Comparison of ENCODE assay signal across 7 mouse cellular contexts in the genomic region with DNA sequence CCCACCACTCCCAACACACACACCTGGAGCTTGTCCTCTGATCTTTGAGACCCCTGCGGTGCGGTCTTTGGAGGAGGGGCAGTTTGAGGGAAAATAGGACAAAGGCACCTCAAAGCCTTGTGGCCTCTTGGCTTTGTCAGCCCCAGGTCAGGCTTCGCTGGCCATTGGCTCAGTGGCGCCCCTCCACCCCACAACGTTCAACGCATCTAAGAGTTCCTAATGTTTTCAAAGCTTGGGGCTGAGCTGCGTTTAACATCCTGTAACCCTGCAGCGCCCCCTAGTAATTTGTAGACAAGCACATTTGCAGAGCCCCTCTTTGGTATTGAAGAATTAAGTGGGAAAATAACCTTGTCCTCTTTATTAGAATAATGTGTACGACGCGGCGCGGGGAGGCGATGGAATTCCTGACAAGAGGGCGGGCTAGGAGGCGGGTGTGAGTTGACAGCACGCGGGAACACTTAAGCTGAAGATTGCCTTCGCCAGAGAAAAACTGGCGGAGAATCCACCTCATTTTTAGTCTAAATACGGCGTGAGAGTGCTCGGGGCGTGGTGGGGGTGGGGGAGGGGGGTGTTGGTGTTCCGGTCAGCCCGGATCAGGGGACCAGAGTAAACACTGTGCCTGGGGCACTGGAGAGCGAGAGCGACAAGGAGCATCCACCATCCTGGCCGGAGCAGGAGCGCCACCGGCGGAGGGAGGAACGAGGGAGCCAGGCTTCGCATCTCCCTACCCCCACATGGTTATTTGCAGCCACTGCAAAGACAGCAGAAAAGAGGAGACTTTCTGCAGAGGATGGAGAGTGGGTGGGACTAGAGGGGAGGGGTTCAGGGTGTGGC. TPM values are rescaled to one million over a fixed set of nuclear protein-coding genes. Genes with fewer than 3 reads are reported as not detected.
A peak's percentile ranks its signal among the peaks of the same experiment; 100 is the strongest.
DNase-seq lines count a peak whose midpoint lies in the region; ATAC-seq lines count a peak whose summit lies in the region.

No protein-coding gene starts in this region.

- peak; percentile 70 to 80 for DNase-seq in adrenal gland, postnatal 36 days
- DNase-seq in embryonic facial prominence, embryonic 11.5 days (ENCODE audit: low spot score): peak; percentile 81
- peak; percentile 77 for DNase-seq in heart, adult 8-10 months (ENCODE audit: low spot score)
- peak; percentile 73 for DNase-seq in kidney, adult 9 months
- DNase-seq in spleen, postnatal 4 days (ENCODE audit: low spot score in 2 of 2): peak; percentile 64 to 80

- H3K9me3 ChIP-seq in embryonic facial prominence, embryonic 11.5 days (replicated peaks; ENCODE audit: control insufficient read depth, low read length): no peaks in the 10 kb centered on the region
- H3K9me3 ChIP-seq in limb, embryonic 13.5 days: no peaks in the 10 kb centered on the region
- H3K9me3 ChIP-seq in midbrain, embryonic 15.5 days: no peaks in the 10 kb centered on the region

- H3K4me2 ChIP-seq in embryonic facial prominence, embryonic 11.5 days (ENCODE audit: low read depth, low read length): peak overlapping the region; percentile 57
- H3K4me2 ChIP-seq in limb, embryonic 13.5 days (replicated peaks): peak overlapping the region; percentile 84
- peak overlapping the region; percentile 77 for H3K4me2 ChIP-seq in midbrain, embryonic 15.5 days

- WGBS in embryonic facial prominence, embryonic 11.5 days: 1% methylated on average over 34 of the region's 34 CpGs
- WGBS in limb, embryonic 13.5 days: 3% methylated on average over 34 of the region's 34 CpGs
- 2% methylated on average over 34 of the region's 34 CpGs for WGBS in midbrain, embryonic 15.5 days

- H3K27ac ChIP-seq in embryonic facial prominence, embryonic 11.5 days (replicated peaks; ENCODE audit: low read depth, low read length): no peak overlapping the region
- no peak overlapping the region; the same call in 1 of the 2 replicates for H3K27ac ChIP-seq in limb, embryonic 13.5 days
- peak overlapping the region; percentile 81 for H3K27ac ChIP-seq in midbrain, embryonic 15.5 days

- peak overlapping the region; percentile 31 for H3K4me3 ChIP-seq in embryonic facial prominence, embryonic 11.5 days (ENCODE audit: low read depth, low read length)
- peak overlapping the region; percentile 47 for H3K4me3 ChIP-seq in limb, embryonic 13.5 days
- H3K4me3 ChIP-seq in midbrain, embryonic 15.5 days: peak overlapping the region; percentile 44

- no peaks in the 10 kb centered on the region for H3K36me3 ChIP-seq in embryonic facial prominence, embryonic 11.5 days (replicated peaks; ENCODE audit: control insufficient read depth, insufficient read depth, low read depth, low read length)
- H3K36me3 ChIP-seq in limb, embryonic 13.5 days: no peaks in the 10 kb centered on the region
- H3K36me3 ChIP-seq in midbrain, embryonic 15.5 days (replicated peaks): no peaks in the 10 kb centered on the region

- H3K4me1 ChIP-seq in embryonic facial prominence, embryonic 11.5 days (ENCODE audit: control insufficient read depth, insufficient read depth, low read length): no peaks in the 10 kb centered on the region
- H3K4me1 ChIP-seq in limb, embryonic 13.5 days: peaks cover 5% of the 10 kb centered on the region; the same call in 1 of the 2 replicates
- H3K4me1 ChIP-seq in midbrain, embryonic 15.5 days: peaks cover 15% of the 10 kb centered on the region

- peak; percentile 57 for ATAC-seq in embryonic facial prominence, embryonic 11.5 days (replicated peaks; ENCODE audit: insufficient number of reproducible peaks, low FRiP score, low TSS enrichment, low read depth)
- ATAC-seq in limb, embryonic 13.5 days (ENCODE audit: low FRiP score, low read depth): peak; percentile 79
- ATAC-seq in midbrain, embryonic 15.5 days (replicated peaks): peak; percentile 87

- peak overlapping the region; percentile 60 for H3K9ac ChIP-seq in embryonic facial prominence, embryonic 11.5 days (replicated peaks; ENCODE audit: low read length)
- H3K9ac ChIP-seq in limb, embryonic 13.5 days: peak overlapping the region; percentile 67
- H3K9ac ChIP-seq in midbrain, embryonic 15.5 days: peak overlapping the region; percentile 51

- H3K27me3 ChIP-seq in embryonic facial prominence, embryonic 11.5 days (ENCODE audit: control insufficient read depth, insufficient read depth, low read length): no peaks in the 10 kb centered on the region
- H3K27me3 ChIP-seq in limb, embryonic 13.5 days: peaks cover 5% of the 10 kb centered on the region; the same call in 1 of the 2 replicates
- H3K27me3 ChIP-seq in midbrain, embryonic 15.5 days (replicated peaks): no peaks in the 10 kb centered on the region

RNA-seq across cellular contexts. Expression of a gene that starts 28.2 kb away (rescaled TPM):
- not detected for total RNA-seq in adrenal gland, postnatal 36 days (2021)
- polyA plus RNA-seq in embryonic facial prominence, embryonic 11.5 days (2014; fragmentation: Nextera tagmentation; extraction: Ambion mirVana): 1.6 and 5.6 TPM in 2 replicates
- not detected for total RNA-seq in heart, adult 8-10 months (2022)
- 26.5 and 26.7 TPM in 2 replicates for polyA plus RNA-seq in limb, embryonic 13.5 days (2015; fragmentation: Nextera tagmentation; extraction: Ambion mirVana)
- polyA plus RNA-seq in midbrain, embryonic 15.5 days (2015; fragmentation: Nextera tagmentation; extraction: Ambion mirVana): not detected in 2 replicates

RNA-seq across cellular contexts. Expression of a gene that starts 29.0 kb away (rescaled TPM):
- not detected for total RNA-seq in adrenal gland, postnatal 36 days (2021)
- 0.28 and 0.52 TPM in 2 replicates for polyA plus RNA-seq in embryonic facial prominence, embryonic 11.5 days (2014; fragmentation: Nextera tagmentation; extraction: Ambion mirVana)
- under 1 TPM in 1 of 4 experiments, not detected in 3; 0.97 TPM for total RNA-seq in heart, adult 8-10 months (2022)
- polyA plus RNA-seq in limb, embryonic 13.5 days (2015; fragmentation: Nextera tagmentation; extraction: Ambion mirVana): 0.26 and 0.42 TPM in 2 replicates
- 0.65 and 1.2 TPM in 2 replicates for polyA plus RNA-seq in midbrain, embryonic 15.5 days (2015; fragmentation: Nextera tagmentation; extraction: Ambion mirVana)

RNA-seq across cellular contexts. Expression of a gene that starts 30.7 kb away (rescaled TPM):
- 100 to 1,000 TPM; 132 to 137 TPM for total RNA-seq in adrenal gland, postnatal 36 days (2021)
- 52.5 and 58.9 TPM in 2 replicates for polyA plus RNA-seq in embryonic facial prominence, embryonic 11.5 days (2014; fragmentation: Nextera tagmentation; extraction: Ambion mirVana)
- total RNA-seq in heart, adult 8-10 months (2022): 10 to 100 TPM; 58.9 to 70.8 (median 66.9) TPM
- polyA plus RNA-seq in limb, embryonic 13.5 days (2015; fragmentation: Nextera tagmentation; extraction: Ambion mirVana): 74.0 and 83.4 TPM in 2 replicates
- 30.7 and 33.0 TPM in 2 replicates for polyA plus RNA-seq in midbrain, embryonic 15.5 days (2015; fragmentation: Nextera tagmentation; extraction: Ambion mirVana)

RNA-seq across cellular contexts. Expression of a gene that starts 56.0 kb away (rescaled TPM):
- total RNA-seq in adrenal gland, postnatal 36 days (2021): 100 to 1,000 TPM; 115 to 118 TPM
- 127 and 141 TPM in 2 replicates for polyA plus RNA-seq in embryonic facial prominence, embryonic 11.5 days (2014; fragmentation: Nextera tagmentation; extraction: Ambion mirVana)
- total RNA-seq in heart, adult 8-10 months (2022): 100 to 1,000 TPM; 163 to 174 (median 168) TPM
- 136 and 140 TPM in 2 replicates for polyA plus RNA-seq in limb, embryonic 13.5 days (2015; fragmentation: Nextera tagmentation; extraction: Ambion mirVana)
- polyA plus RNA-seq in midbrain, embryonic 15.5 days (2015; fragmentation: Nextera tagmentation; extraction: Ambion mirVana): 118 and 124 TPM in 2 replicates

RNA-seq across cellular contexts. Expression of a gene that starts 56.6 kb away (rescaled TPM):
- total RNA-seq in adrenal gland, postnatal 36 days (2021): 10 to 100 TPM; 40.0 to 45.2 TPM
- polyA plus RNA-seq in embryonic facial prominence, embryonic 11.5 days (2014; fragmentation: Nextera tagmentation; extraction: Ambion mirVana): 23.5 and 24.8 TPM in 2 replicates
- total RNA-seq in heart, adult 8-10 months (2022): 10 to 100 TPM; 91.5 to 96.4 (median 93.2) TPM
- 33.1 and 36.7 TPM in 2 replicates for polyA plus RNA-seq in limb, embryonic 13.5 days (2015; fragmentation: Nextera tagmentation; extraction: Ambion mirVana)
- polyA plus RNA-seq in midbrain, embryonic 15.5 days (2015; fragmentation: Nextera tagmentation; extraction: Ambion mirVana): 173 and 177 TPM in 2 replicates
